Mouse (Mus musculus) adrenal gland, postnatal 4 days (tissue): ENCODE results near the gene Plekhg5. TPM values are rescaled to one million over a fixed set of nuclear protein-coding genes. Genes with fewer than 3 reads are reported as not detected.

Source experiments
- DNase-seq, 2 experiments: peaks; one replicate each; pipeline ENCODE4 v3.0.0; 2021 to 2022; ENCODE audit warnings: low spot score in 2 of 2, mixed read lengths in 2 of 2
- total RNA-seq, 2 experiments: library from RNA; stranded (reverse); gene quantifications; 2 replicates each; pipeline ENCODE4 v1.2.3; 2021

The Plekhg5 gene
- total RNA-seq, 2 experiments from 2014 or later = 26.2 to 32.1 TPM

DNA sequence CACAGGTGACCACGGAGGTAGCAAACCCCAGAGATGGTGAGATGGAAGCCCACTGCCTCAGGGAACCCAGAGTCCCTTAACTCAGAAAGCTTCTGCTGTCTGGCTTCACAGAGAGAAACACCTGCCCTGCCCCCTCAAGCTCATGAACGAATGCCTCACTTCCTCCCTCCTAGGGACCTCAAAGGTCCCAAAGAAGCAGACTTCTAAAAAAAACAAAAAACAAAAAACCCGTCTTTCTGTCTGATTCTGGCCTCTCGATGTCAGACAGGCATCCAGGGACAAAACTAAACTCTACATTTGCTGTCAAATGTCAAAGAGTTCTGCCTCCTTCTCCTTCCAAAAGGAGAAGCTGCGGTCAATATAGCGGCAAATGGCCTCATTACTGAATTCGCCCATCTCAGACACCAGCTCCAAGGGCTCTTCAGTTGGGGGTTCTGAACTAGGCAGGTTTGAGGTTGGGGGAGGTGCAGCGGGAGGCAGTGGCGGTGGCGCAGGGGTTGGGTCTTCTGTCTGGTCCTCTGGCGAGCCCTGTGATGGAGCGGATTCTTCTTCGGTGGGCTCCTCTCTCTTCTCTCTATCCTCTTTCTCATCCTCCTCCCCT lies 52.2 kb downstream of the Plekhg5 start:
- no peak for DNase-seq

DNA sequence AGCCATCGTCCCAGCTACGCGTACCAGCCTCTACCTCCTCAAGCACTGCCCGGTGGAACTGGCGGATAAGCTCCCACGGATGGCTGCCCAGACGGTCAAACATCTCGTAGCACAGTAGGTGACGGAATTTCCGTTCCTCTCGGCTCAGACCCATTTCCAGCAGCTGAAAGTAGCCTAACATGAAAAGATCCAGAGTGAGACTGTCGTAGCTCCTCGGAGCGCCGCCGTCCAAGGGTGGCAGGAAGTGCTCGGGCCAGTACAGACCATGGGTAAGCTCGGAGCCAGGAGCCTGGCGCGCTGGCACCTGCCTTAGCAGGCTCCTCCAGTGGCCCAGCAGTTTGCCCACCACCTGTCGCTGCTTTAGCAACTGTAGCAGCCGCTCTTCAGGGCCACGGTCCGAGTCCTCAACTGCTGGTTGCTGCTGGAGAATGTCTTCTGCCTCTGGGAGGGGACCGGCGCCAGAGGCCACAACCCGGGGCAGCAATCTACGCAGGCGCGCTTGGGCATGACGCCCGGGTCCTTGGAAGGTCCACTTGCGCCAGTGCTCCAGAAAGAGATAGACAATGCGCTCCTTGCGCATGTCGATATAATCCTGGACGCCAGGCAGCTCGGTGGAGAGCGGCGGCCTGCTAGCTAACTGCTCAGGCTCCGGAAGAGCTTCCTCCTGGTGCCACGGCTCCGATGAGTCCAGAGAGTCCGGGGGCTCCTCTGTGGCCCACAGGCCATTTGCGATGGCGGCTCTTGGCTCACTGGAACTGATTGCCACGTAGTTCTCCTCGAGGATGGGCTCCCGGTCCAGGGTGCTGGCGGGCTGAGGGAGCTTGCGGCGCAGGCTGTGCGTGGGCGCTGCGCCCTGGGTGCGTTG lies 53.1 kb downstream of the Plekhg5 start:
- DNase-seq = no peak

DNA sequence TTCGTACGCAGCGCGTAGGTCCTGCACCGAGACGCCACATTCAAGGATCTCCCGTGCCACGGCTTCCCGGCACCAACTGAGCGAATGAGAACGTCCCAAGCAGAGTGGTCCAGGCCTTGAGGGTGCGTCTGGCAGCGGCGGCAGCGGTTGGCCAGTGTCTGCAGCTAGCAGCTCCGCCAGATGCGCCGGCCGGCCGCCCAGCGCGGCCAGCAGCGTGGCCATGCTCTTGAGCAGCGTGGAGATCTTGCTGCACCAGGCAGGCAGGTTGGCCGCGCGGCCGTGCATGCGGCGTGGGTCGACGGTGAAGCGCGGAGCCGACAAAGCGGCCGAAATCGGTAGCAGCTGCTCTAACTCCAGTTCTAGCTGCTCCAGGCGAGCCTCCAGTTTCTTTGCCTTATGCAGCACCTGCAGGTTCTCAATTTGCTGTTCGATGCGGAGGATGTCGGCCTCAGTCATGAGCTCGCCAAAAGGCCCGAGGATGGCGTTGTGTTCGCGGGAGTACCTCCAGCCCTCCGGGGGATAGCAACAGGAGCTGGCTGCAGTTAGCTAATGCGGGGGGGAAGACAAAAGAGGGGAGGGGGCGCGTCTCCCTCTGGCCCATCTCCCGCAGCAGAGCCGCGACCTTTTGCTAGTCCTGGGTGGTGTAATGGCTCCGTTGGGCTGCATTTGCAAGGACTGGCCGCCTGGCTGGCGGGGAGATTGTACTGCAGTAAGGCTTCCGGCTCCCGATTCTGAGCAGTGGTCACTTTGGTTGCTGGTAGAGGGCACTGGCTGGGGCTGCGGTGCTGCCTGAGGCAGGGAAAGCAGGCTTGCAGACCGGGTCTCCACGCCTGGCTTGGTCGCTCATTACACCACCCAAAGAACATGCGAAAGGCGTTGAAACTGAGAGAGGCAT lies 54.0 kb downstream of the Plekhg5 start:
- DNase-seq = no peak

DNA sequence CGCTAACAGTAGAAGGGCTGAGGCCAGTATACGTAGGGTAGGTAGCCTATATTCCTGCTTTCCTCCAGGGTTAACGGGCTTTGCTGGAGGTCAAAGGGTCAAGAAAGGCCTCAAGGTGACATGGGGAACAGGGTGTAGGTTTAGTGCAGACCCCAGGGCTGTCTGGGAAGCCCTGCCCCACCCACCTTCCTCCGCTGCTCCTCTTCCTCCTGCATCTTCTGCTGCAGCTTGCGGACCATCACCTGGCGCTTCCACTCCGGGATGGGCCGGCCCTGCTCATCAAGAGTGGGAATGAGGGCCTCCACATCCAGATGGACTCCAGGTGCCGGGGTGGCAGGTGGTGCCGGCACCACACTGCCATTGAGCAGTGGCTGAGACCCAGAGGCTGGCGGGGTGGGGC lies 55.6 kb downstream of the Plekhg5 start:
- DNase-seq = no peak

DNA sequence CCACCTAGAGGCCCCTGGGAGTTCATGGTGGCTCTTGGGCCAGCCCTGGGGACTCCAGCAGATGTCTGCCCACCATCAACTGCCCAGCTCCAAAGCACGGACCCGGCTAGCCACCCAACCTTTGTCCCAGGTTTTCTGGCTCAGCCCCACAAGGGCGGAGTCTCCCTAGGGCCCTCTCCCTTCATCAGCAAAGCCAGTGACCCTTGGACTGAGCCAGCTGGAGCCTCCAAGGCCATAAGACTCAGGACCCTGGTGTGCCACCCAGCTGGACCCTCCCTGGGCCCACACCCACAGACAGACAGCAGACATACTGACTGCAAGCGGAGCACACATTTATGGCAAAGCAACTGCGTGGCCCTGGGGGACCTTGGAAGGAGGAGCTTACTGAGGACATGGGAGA lies 56.5 kb downstream of the Plekhg5 start:
- DNase-seq = no peak

DNA sequence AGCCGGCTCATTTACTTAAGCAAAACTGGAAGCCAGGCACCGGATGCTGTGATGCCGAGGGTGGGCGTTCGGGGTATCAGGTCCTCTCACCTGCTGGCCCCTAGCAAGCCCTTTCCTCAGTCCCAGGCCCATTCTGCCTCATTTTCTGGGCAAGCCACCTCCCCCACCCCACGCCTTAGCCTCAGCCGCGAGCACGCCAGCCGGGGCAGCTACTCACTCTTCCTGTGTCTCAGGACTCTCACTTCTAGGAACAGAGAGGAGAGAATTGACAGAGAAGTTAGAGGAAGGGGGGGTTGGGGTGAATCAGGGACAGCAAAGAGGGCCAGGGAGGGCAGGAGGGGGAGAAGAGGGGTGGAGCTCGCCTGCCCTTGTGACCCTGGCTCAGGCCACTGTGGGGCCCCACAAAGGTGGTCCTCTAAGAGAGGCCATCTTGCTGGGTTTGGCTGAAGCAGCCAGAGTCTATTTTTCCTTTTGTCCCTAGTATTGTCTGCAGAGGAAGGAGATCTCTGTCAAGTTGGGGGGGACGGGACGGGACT lies 57.2 kb downstream of the Plekhg5 start:
- DNase-seq = no peak

DNA sequence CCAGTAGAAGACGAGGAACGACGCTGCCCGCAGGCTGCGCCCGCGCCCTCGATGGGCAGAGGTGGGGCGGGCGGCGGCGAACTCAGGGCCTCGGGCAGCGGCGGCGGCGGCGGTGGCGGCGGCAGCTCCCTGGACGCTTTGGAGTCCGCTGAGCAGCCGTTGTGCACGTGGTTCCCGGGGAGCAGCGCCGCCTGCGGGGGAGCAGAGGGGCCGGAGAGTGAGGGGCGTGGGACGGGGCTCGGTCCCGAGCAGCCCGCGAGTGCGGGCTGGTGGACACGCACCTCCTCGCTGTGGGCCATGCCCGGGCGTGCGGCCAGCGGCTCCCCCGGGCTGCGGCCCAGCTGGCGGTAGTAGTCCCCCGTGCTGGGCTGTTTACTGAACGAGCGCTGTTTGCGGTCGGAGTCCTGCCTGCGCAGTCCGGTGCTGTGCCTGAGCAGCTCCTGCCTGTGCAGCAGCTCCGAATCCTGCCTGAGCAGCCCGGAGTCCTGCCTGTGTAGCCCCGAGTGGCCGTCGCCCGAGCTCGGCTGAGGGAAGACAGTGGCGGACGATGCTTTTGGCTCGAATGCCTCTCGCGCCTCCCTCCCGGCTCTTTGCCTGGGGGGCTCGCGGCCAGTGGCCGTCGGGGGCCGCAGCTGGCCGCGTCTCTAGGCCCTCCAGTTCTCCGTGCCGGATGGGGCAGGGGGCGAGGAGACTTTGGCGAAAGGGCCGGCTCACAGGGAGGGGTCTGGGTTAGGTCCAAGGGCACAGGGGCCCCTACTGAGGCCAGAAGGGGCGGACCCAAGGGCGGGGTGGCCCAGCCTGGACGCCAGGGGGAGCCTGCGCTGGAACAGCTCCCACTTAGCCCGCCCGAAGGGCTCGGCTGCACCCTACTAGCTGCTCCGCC lies 58.7 kb downstream of the Plekhg5 start:
- DNase-seq = no peak

DNA sequence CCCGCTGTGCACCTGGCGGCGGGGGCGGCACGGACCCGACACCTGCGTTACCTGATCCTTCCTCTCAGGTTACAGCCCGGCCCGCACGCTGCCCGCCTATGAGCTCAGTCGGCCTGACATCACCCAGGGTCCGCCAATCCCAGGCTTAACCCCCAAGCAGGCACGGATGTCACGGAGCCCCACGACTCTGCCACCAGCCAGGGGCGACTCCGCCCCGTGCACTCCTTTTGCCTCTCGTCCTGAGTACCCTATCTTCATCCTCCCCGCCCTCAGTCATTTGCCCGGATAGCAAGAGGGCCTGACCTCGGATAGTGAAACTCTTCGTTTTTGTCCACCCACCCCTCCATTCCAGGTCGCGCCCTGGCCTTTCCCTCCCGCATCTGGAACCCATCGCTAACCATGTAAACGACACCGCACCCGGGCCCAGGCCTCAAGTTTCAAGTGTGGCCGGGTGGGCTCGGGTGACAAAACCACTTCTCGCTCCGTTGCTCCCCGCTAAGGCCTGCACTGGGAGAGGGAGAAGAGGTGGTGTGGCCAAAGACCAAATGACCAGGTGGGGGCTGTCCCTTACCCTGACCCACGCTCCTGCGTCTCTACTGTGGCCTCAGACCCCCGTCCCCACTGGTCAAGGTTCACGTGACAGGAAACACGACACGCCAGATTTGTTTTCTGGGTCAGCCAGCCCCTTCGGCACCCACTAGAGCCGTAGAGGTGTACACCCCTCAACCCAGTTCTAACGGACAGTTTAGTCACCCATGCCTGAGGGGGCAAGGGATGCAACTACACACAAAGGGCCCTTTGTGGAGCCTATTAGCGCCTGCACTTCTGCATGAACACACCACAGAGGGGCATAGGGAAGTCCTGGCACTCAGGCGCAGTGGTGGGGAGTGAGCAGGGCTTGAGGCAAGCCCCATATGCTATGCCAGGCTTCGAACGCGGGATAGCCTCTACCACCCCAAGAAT lies 59.8 kb downstream of the Plekhg5 start:
- no peak for DNase-seq

DNA sequence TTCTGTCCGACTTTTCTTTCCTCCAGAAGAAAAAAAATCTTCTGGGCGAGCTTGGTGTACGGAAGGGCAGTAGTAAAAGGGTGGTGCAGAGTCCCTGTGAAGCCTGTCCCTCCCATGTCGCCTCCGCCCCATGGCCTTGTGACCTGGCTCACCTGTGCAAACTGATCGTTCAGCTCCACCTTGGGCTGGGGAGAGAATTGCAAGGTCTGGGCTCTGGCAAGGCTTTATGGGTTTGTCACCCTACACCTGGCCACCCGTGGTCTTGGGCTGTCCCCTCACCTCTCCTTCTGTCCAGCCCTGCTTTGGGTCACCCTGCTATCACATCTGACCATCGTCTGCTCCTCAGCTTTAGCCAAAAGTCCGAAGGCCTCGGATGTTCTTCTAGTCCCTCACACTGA lies 60.5 kb downstream of the Plekhg5 start:
- no peak for DNase-seq

DNA sequence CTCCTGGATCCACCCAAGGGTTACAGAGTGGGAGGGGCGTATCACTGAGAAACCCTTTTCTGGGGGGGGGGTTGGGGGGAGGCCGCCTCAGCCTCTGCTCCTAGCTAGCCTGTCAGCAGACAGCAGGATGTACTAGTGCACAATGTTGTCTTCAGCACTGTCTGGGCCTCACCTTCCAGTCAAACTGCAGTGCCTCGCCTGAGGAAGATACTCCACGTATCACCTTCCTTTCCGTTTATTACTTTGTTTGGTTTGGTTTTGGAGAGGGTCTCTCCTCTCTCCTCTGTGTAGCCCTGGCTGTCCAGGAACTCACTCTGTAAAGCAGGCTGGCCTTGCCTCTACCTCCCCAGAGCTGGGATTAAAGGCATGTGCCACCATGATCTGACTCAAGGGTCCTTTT lies 60.9 kb downstream of the Plekhg5 start:
- no peak for DNase-seq

DNA sequence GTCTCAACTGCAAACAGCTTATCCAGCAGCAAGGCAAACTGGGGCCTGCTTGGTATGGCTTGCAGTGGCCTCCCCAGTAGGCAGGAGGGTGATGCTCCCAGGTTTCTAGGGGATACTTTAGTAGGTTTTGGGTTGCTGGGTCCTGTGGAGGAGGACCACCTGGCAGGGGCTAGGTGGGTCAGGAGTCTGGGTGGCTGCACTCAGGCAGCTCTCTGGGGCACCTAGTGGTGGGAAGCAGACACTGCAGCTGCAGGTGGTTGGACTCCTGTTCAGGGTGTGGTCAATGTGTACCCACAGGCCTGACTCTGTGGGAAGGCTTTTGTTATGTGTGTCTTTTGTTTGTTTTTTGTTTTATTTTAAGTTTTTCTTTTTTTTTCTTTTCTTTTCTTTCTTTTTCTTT lies 62.2 kb downstream of the Plekhg5 start:
- DNase-seq = no peak

DNA sequence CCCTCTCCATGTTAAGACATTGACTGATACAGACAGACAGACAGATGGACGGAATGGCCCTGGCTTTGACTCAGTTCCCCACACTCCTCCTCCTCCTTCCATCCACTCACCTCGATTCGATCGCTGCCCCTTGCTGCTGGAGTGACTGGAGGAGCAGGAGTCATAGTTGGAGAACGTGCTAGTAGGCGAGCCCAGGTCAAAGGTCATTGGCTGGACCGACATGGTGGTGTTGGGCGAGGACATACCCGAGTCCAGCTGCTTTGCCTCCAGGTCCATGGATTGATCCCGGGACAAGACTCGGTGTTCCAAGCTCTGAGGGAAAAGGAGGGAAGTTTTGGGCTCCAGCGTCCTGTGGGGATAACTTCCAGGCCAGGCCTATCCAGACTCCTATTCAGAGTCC lies 63.1 kb downstream of the Plekhg5 start:
- no peak for DNase-seq

DNA sequence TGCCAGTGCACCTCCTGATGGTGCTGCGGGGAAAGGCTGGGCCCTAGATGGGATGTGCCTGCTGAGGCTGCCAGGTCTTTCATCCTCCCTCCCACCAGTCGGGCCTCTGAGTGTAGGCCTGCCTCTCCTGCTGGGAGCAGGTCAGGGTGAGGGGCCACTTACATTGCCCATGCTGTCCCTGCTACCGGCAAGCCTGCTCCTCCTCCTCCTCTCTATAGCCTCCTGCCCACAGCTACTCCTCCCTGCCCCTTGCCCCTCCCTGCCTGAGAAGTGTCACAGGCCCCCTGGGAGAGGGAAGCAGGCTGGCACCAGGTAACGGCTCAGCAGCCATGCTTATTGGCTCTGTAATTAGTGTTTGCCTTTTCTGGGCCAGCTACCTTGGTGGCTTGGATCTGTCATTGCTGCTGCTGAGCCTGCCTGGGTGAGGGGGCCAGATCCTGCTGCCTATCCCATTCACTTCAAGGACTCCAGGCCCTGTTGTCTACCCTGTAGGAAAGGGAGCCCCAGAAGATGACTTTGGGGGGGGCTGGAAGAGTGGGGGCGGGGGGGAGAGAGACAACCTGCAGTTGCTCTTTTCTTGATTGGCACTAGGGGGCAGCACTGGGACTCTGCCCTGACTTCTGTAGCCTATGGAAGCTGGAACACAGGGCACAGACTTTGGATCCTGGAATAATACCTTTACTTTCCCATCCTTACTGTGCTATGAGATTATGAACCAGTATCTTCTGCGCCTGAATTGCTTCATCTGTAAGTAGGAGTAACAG lies 64.0 kb downstream of the Plekhg5 start:
- DNase-seq = no peak

DNA sequence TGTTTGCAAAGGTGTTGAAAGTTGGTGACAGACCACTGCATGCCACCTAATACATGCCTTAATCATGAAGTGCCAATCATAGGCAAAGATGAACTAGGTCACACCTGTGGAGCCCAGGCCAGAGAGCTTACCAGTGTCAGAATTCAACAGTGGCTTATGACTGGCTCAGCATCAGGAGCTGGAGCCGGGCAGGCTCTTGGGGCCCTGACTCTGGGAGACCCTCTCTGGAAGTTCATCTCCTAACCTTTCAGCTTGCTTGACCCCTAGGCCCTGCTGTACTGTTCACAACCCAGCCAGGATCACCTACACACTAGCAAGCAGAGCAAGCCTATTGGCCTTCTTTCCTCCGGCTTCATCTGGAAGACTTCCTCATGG lies 64.6 kb downstream of the Plekhg5 start:
- DNase-seq = no peak

DNA sequence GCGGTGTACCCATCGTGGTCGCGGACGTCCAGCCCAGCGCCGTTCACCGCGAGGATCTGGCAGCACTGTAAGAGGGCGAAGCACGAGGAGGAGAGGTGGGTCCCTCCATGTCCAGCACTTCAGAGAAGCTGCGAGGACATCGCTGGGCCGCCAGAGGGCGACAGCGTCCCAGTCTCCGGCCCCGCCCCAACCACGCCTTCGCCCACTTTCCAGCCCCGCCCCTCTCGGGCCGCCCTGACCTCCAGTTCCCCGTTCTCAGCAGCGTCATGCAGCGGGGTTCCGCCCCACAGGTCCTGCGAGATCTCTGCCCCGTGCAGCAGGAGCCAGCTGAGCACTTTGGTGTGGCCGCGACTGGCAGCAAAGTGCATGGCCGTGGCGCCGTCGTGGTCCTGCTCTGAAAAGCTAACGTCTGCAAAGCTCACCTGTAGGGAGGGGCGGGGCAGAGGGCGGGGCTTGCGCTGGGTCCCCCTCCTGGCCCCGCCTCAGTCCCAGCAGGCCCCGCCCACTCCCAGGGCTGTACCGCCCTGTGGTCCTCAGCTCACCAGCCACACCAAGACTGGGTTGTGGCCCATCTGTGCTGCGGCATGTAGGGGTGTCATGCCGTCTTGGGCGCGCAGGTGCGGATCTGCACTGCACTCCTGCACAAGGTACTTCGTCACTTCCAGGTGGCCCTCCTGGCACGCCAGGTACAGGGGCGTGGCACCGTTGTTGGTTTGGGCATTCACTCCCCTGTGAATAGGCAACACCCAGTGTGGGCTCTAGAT lies 66.4 kb downstream of the Plekhg5 start:
- peak; percentile 81 to 89 for DNase-seq

DNA sequence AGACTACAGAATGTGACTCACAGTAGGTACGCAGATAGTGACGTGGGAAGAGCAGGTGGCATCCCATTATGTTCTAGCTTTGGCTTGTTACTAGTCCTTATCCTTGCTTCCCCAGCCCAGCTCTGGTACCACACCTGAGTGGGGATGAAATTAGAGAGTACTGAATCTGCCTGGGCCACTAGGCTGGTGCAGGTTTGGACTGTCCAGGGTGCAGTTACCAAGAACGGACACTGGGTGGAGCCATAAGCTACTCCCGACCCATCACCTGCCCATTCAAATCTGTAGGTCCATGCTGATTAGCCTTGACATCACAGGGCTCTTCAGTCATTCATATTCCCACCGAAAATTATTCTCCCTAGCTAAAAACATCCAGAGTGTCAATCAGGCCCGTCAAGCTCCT lies 68.1 kb downstream of the Plekhg5 start:
- DNase-seq = no peak

DNA sequence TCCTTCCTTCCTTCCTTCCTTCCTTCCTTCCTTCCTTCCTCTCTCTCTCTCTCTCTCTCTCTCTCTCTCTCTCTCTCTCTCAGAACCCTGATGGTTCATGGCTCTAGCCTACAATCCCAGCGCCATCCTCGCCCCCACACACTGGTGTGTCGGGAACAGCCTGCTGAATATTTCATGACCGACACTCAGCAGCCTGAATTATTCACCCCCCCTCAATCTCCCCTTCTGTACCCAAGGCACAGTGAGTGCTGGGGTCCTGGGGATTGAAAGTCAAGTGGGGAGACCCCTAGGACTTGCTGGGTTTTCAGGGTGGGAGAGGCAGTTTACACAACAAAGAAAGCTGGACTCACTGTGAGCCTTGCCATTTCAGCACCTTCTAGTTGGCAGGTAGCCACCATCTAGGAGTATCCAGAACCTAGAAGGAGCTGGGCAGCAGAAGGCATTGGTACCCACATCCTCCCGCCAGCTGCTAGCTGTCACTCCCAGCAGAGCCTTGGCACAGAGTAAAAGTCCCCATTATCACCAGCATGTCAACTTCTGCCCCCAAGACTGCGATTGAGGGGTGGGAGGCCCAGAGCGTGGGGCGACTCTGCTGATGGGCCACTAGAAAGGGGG lies 69.3 kb downstream of the Plekhg5 start:
- DNase-seq = no peak

DNA sequence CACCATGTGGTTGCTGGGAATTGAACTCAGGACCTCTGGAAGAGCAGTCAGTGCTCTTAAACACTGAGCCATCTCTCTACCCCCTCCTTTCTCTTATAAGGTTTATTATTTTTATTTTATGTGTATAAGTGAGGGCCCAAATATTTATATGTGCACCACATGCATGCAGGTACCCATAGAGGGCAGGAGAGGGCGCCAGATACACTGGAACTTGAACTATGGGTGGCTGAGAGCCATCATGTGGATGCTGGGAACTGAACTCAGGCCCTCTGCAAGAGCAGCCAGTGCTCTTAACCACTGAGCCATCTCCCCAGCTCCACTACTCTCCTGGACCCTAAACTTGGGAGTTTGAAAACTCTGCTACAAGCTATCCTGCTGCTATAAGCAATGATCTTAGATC lies 71.3 kb downstream of the Plekhg5 start:
- no peak for DNase-seq
